Mouse (Mus musculus) ES-E14 (cell line): ENCODE measurements around the gene Cdkl4. TPM values are rescaled to one million over a fixed set of nuclear protein-coding genes. Genes with fewer than 3 reads are reported as not detected.
"Not testable (repeated sequence)": the region's sequence is repeated elsewhere in the genome, so short reads cannot be mapped to it uniquely, and the experiment has no call there.

ENCODE experiments used
- DNase-seq: peaks from one replicate; pipeline ENCODE4 v3.0.0-alpha.2; 2013; ENCODE audit warnings: low read depth, low spot score
- H3K27ac ChIP-seq: 2 replicates; pipeline ENCODE4 v1.5.1; 2012; ENCODE audit warnings: low read depth, mild to moderate bottlenecking, low read length, moderate library complexity, mixed read lengths; ENCODE audit not compliant: poor library complexity, insufficient read depth, severe bottlenecking
- H3K36me3 ChIP-seq: 2 replicates; pipeline ENCODE4 v1.6.1; 2012; ENCODE audit warnings: mild to moderate bottlenecking, low read length, moderate library complexity, mixed read lengths; ENCODE audit not compliant: control insufficient read depth, poor library complexity, insufficient read depth, severe bottlenecking
- H3K4me1 ChIP-seq, 2 experiments: fragments of 150-350 bp in 1 of 2; sonication (generic) in 1 of 2; 2 replicates each; pipeline ENCODE4 v1.6.1; 2012; ENCODE audit warnings: low read length in 2 of 2, mild to moderate bottlenecking in 1 of 2, mixed read lengths in 1 of 2; ENCODE audit not compliant: control insufficient read depth in 2 of 2, insufficient read depth in 2 of 2, poor library complexity in 1 of 2
- H3K4me3 ChIP-seq, 2 experiments: fragments of 150-350 bp in 1 of 2; sonication (generic) in 1 of 2; 2 replicates each; pipeline ENCODE4 v1.5.1; 2012; ENCODE audit warnings: low read length in 2 of 2, low read depth in 1 of 2, mild to moderate bottlenecking in 1 of 2, mixed read lengths in 1 of 2; ENCODE audit not compliant: insufficient read depth in 1 of 2, poor library complexity in 1 of 2, severe bottlenecking in 1 of 2
- H3K9ac ChIP-seq: 2 replicates; pipeline ENCODE4 v1.6.1; 2012; ENCODE audit warnings: low read depth, mild to moderate bottlenecking, low read length, mixed read lengths; ENCODE audit not compliant: poor library complexity, insufficient read depth, severe bottlenecking
- H3K9me3 ChIP-seq: fragments of 150-350 bp; sonication (generic); 2 replicates; pipeline ENCODE4 v1.6.1; 2012; ENCODE audit warnings: low read depth, mild to moderate bottlenecking, low read length; ENCODE audit not compliant: control insufficient read depth, insufficient read depth
- CHD2 ChIP-seq: IDR thresholded peaks from 2 replicates; pipeline ENCODE4 v1.6.1; 2014; ENCODE audit warnings: mild to moderate bottlenecking, low read depth, low read length, inconsistent platforms
- HCFC1 ChIP-seq: IDR thresholded peaks from 2 replicates; pipeline ENCODE4 v1.6.1; 2012; ENCODE audit warnings: low read length, inconsistent platforms, borderline replicate concordance; ENCODE audit not compliant: insufficient read depth
- MAFK ChIP-seq: IDR thresholded peaks from 2 replicates; pipeline ENCODE4 v1.6.1; 2014; ENCODE audit warnings: mild to moderate bottlenecking, low read depth, low read length, inconsistent platforms; ENCODE audit not compliant: insufficient read depth
- ZC3H11A ChIP-seq: IDR thresholded peaks from 2 replicates; pipeline ENCODE4 v1.6.1; 2012; ENCODE audit warnings: low read depth, mild to moderate bottlenecking, inconsistent platforms, low read length, borderline replicate concordance
- ZNF384 ChIP-seq: IDR thresholded peaks from 2 replicates; pipeline ENCODE4 v1.6.1; 2012; ENCODE audit warnings: low read depth, low read length, inconsistent platforms
- in situ Hi-C, 2 experiments: fragments of 600-800 bp; cut with MboI; formaldehyde crosslinking; loops; one replicate each; pipeline ENCODE4 v1.15.1; 2025; ENCODE audit warnings: low sequenced_read_pairs in 2 of 2, inconsistent platforms in 1 of 2; ENCODE audit not compliant: unreplicated experiment in 2 of 2
- total RNA-seq: library from RNA; depleted of rRNA; stranded (reverse); fragments of 300-350 nt; gene quantifications from 2 replicates; pipeline ENCODE4 v1.2.3, GENCODE M21; 2012

The Cdkl4 gene
- total RNA-seq, 1 experiment: 0.49 TPM

DNA sequence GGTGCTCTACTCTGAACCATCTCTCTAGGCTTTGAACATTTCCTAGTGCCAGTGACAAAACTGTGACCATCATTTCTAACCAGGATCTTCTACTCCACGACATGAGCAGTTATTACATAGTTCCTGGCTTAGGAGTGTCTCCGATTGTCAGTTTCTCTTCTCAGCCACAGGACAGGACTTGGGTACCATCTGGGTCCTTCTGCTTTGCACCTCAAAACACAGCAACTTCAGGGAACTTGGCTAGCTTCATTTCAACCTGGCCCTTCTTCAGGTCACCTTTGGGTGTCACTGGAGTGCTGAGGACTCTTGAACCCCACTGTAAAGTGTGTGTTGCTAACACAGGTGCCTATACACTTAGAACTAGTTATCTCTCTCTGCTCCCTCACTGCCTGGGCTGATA, 30.8 kb downstream of the Cdkl4 start:
- no peak for TF ChIP-seq ZNF384
- TF ChIP-seq ZC3H11A: no peak
- no peak for TF ChIP-seq HCFC1
- TF ChIP-seq CHD2: no peak
- TF ChIP-seq MAFK: no peak
- Histone ChIP-seq H3K9ac (no peak overlapping the region), H3K4me3 (no peak overlapping the region), H3K9me3 (no peaks in the 10 kb centered on the region), H3K4me1 (peaks cover 4 to 6% of the 10 kb centered on the region in 2 experiments; a peak in 3 of 4 replicates), H3K36me3 (no peaks in the 10 kb centered on the region; the same call in 1 of the 2 replicates), H3K27ac (no peak overlapping the region)
- DNase-seq: no peak
- in situ Hi-C loops: no loop called here

DNA sequence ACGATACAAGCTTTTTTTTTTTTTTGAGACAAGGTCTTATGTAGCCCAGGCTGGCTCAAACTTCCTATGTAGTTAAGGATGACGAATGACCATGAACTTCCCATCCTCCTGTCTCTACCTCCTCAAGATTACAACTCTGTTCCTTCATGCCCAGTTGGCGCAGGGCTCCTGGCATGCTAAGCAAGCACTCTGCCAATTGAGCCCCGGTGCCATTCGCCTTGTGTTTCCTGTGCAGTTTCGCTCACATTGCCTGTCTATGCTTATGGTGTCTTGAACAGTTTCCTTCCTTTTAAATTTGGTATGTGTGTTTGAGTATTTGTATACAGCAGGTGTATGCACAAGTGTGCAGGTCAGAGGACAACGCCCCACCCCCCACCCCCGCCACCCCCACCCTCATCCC, 31.4 kb downstream of the Cdkl4 start:
- Histone ChIP-seq H3K4me3 (no peak overlapping the region), H3K27ac (no peak overlapping the region), H3K9me3 (no peaks in the 10 kb centered on the region), H3K9ac (no peak overlapping the region), H3K4me1 (peaks cover 6 to 7% of the 10 kb centered on the region in 2 experiments; a peak in 3 of 4 replicates), H3K36me3 (no peaks in the 10 kb centered on the region; the same call in 1 of the 2 replicates)
- in situ Hi-C loops: no loop called here
- no peak for DNase-seq
- TF ChIP-seq HCFC1 (no peak), ZNF384 (no peak), MAFK (no peak), CHD2 (no peak), ZC3H11A (no peak)

- Histone ChIP-seq H3K9ac (no peak overlapping the region), H3K4me1 (peaks cover 6 to 7% of the 10 kb centered on the region in 2 experiments; a peak in 3 of 4 replicates), H3K36me3 (no peaks in the 10 kb centered on the region), H3K9me3 (no peaks in the 10 kb centered on the region), H3K4me3 (no peak overlapping the region), H3K27ac (no peak overlapping the region)
- TF ChIP-seq ZNF384: no peak
- no peak for TF ChIP-seq CHD2
- no peak for TF ChIP-seq HCFC1
- TF ChIP-seq ZC3H11A: no peak
- TF ChIP-seq MAFK: no peak
- DNase-seq: no peak
- in situ Hi-C loops: no loop called here
Observed at GRCm38 (mm10) chr17:80543646-80544045, 34.0 kb downstream of the Cdkl4 start.

DNA sequence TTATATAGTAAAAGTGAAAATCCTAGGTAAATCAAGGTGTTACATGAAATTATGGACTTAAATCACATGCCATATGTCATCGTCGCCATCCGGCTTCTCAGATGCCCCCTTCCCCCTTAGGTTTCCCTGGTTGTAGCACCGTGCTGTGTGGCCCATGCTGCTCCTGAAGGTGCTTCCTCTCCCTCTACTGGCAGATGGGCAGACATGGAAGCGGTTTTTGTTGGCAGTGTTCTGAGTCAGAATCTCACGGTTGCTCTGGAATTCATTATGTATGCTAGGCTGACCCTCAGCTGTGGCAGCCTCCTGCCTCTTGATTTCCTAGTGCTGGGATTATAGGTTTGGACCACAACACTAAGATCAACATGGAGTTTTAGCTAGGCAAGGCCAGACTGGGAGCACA, 40.5 kb downstream of the Cdkl4 start:
- H3K9ac ChIP-seq: no peak overlapping the region
- no peaks in the 10 kb centered on the region for H3K36me3 ChIP-seq
- H3K4me3 ChIP-seq: no peak overlapping the region
- H3K9me3 ChIP-seq: no peaks in the 10 kb centered on the region
- no peak for DNase-seq
- no peak overlapping the region for H3K27ac ChIP-seq
- TF ChIP-seq CHD2: no peak
- TF ChIP-seq ZNF384: no peak
- TF ChIP-seq HCFC1: no peak
- TF ChIP-seq MAFK: no peak
- TF ChIP-seq ZC3H11A: no peak
- H3K4me1 ChIP-seq: peaks cover 4 to 5% of the 10 kb centered on the region in 2 experiments; a peak in 3 of 4 replicates
- in situ Hi-C loops: no loop called here

DNA sequence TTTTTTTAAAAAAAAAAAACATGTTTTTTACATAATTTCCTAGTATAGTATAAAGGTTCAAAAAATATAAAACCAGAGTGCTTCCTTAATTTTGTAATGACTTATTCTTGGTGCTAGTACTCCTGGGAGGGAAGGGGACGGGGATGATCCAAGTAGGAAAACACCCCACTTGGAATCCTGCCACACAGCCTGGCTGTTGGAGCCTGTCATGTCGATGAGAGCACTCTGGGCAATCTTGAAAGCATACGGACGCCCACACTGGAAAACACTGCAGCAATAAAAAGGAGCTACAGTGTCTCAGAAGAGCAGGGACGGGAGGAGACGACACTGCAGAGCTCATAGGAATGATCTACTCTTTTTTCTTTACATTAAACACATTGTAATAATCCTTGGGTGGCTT, 42.0 kb downstream of the Cdkl4 start:
- DNase-seq: no peak
- TF ChIP-seq ZC3H11A: no peak
- TF ChIP-seq CHD2: no peak
- TF ChIP-seq HCFC1: no peak
- TF ChIP-seq ZNF384: no peak
- TF ChIP-seq MAFK: no peak
- H3K4me3 ChIP-seq: no peak overlapping the region
- H3K9me3 ChIP-seq: no peaks in the 10 kb centered on the region
- in situ Hi-C loops: no loop called here
- H3K27ac ChIP-seq: no peak overlapping the region
- no peaks in the 10 kb centered on the region for H3K36me3 ChIP-seq
- H3K9ac ChIP-seq: no peak overlapping the region
- H3K4me1 ChIP-seq: no peaks in the 10 kb centered on the region

DNA sequence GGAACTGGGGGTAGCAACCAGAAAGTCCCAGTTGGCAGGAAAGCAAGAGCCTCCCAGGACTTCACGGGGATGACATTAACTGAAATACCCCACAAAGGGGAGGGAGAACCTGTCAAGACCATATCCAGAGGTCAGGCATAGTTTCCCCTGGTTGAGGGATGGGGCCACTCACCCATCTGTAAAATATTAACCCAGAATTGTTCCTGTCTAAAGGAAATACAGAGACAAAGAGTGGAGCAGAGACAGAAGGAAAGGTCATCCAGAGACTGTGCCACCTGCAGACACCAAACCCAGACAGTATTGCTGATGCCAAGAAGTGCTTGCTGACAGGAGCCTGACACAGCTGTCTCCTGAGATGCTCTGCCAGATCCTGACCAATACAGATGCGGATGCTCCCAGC, 46.3 kb downstream of the Cdkl4 start:
- DNase-seq, H3K36me3 ChIP-seq, in situ Hi-C loops: not testable (repeated sequence)

More for the DNA sequence above, 46.3 kb downstream of the Cdkl4 start:
- not testable (repeated sequence) for H3K9me3 ChIP-seq, H3K4me3 ChIP-seq, H3K27ac ChIP-seq, H3K4me1 ChIP-seq, H3K9ac ChIP-seq
